Mouse (Mus musculus) intestine, embryonic 14.5 days (tissue): ENCODE measurements at regions not wholly inside any gene's neighbourhood (a gene's known extent, or its start where the extent isn't known, plus 50 kb on each side); places are given as distances from the start of the nearest gene placed in this dataset.
"Not testable (repeated sequence)": the region's sequence is repeated elsewhere in the genome, so short reads cannot be mapped to it uniquely, and the experiment has no call there.

Experiments
- ATAC-seq: fragments of 200-750 bp; cut with Nextera tagmentation; replicated peaks from 2 replicates; pipeline ENCODE4 v1.8.0; 2017; ENCODE audit warnings: low read depth, moderate number of reproducible peaks, moderate TSS enrichment, moderate library complexity; ENCODE audit not compliant: low FRiP score, low TSS enrichment
- DNase-seq: peaks from one replicate; pipeline ENCODE4 v3.0.0-alpha.2; 2018; ENCODE audit warnings: low spot score
- H3K27ac ChIP-seq: fragments of 300-500 bp; sonication (generic); 2 replicates; pipeline ENCODE4 v1.5.1; 2014; ENCODE audit warnings: low read depth, mild to moderate bottlenecking, control low read depth
- H3K27me3 ChIP-seq: fragments of 300-500 bp; sonication (generic); replicated peaks from 2 replicates; pipeline ENCODE4 v1.6.1; 2014; ENCODE audit warnings: low read length, control low read depth; ENCODE audit not compliant: control insufficient read depth, insufficient read depth
- H3K36me3 ChIP-seq: fragments of 300-500 bp; sonication (generic); 2 replicates; pipeline ENCODE4 v1.6.1; 2014; ENCODE audit warnings: low read length, control low read depth; ENCODE audit not compliant: control insufficient read depth, insufficient read depth
- H3K4me1 ChIP-seq: fragments of 300-500 bp; sonication (generic); replicated peaks from 2 replicates; pipeline ENCODE4 v1.6.1; 2014; ENCODE audit warnings: low read length, control low read depth, mixed read lengths; ENCODE audit not compliant: control insufficient read depth, insufficient read depth
- H3K4me2 ChIP-seq: fragments of 300-500 bp; sonication (generic); 2 replicates; pipeline ENCODE4 v1.6.1; 2014; ENCODE audit warnings: low read length
- H3K4me3 ChIP-seq: fragments of 300-500 bp; sonication (generic); 2 replicates; pipeline ENCODE4 v1.5.1; 2014; ENCODE audit warnings: low read depth, low read length, control low read depth, mixed read lengths
- H3K9ac ChIP-seq: fragments of 300-500 bp; sonication (generic); 2 replicates; pipeline ENCODE4 v1.6.1; 2014; ENCODE audit warnings: mild to moderate bottlenecking, low read length
- H3K9me3 ChIP-seq: fragments of 300-500 bp; sonication (generic); 2 replicates; pipeline ENCODE4 v1.6.1; 2016; ENCODE audit warnings: low read length, control low read depth; ENCODE audit not compliant: control insufficient read depth
- WGBS: fragments of 180-500 bp; shearing (Covaris S2); extraction: QIAGEN DNeasy Blood & Tissue Kit; methylation state at CpG from one replicate; pipeline ENCODE4 v1.1.7; 2014; 5-methylcytosine and 5-hydroxymethylcytosine counted together

DNA sequence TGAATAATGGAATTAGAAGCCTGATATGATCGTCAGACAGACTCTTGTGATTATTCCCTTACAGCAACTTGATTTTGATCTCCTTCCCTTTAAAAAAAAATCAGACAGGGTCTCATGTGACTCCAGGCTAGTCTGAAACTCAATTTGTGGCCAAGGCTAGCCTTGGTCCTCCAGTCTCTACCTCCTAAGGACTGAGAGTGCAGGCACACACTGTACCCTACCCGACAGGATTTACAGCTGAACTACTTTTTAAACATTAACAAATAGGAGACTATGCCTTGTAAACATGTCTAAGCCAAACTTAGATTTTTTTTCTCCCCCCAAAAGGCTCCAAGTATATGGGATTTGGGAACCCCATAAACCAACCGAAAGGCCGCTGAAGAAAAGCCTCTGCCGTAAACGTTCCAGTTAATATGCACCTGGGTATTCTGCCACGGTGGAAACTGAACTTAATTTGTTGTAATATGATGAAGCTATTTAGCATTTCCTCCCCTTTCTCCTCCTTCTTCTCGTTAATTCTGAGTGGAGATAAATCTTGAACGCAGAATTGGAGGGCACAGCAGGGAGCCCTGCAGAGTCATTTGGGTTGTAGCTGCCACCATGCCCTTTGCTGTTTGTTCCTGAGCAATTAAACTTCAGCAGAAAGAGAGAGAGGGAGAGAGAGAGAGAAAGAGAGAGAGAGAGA lies 170.0 kb upstream of the Kit start:
- Histone ChIP-seq H3K27ac (no peak overlapping the region), H3K36me3 (no peaks in the 10 kb centered on the region), H3K27me3 (no peaks in the 10 kb centered on the region), H3K4me3 (no peak overlapping the region), H3K9me3 (no peaks in the 10 kb centered on the region), H3K4me2 (no peak overlapping the region), H3K9ac (no peak overlapping the region), H3K4me1 (peaks cover 19% of the 10 kb centered on the region)
- ATAC-seq, result no peak
- WGBS, result 46% methylated on average over 9 of the region's 9 CpGs
- no peak for DNase-seq

DNA sequence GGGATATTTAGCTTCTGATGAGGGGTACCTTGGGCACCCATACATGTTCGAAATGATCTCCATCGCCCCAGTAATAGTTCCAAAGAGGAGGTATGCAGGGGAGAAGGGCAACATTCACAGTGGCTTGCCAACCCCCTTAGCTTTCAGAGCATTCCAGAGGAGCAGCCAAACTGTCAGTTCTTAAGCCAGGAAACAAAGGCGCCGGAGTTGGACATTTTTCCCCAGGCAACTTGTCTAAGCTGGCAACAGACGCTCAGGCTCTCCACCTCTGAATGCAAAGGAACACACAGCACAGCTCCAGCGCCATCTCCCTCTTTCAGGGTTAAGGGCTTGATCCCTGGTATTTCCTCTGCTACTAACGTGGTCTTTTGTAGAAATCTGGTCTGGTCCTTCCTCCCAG lies 169.2 kb upstream of the Kit start:
- H3K9me3 ChIP-seq, result no peaks in the 10 kb centered on the region
- no peak overlapping the region for H3K4me3 ChIP-seq
- WGBS, result 59% methylated on average over 7 of the region's 7 CpGs
- H3K27me3 ChIP-seq, result no peaks in the 10 kb centered on the region
- no peak overlapping the region for H3K9ac ChIP-seq
- H3K4me1 ChIP-seq, result peaks cover 19% of the 10 kb centered on the region
- H3K4me2 ChIP-seq, result no peak overlapping the region
- no peak for DNase-seq
- no peak for ATAC-seq
- H3K27ac ChIP-seq, result no peak overlapping the region
- H3K36me3 ChIP-seq, result no peaks in the 10 kb centered on the region

DNA sequence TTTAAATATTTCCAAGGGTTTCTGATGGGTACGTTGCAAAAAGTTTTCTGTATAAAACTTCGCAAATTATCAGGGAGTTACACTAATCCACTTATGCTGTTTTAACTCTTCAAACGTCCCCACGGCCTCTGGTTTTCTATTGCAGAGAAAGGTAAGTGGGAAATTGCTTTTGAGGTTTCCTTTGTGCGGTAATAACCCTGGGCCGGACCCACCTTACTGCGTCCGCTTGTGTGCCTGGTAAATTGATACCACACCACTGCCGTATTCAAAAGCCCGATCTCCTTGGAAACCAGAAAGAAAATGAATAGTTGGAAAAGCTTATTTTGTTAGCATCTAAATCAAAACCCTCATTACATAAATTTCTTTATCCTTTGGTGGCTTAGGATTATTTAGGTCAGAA lies 167.0 kb upstream of the Kit start:
- 90% methylated on average over 10 of the region's 10 CpGs for WGBS
- H3K27me3 ChIP-seq, result no peaks in the 10 kb centered on the region
- H3K4me2 ChIP-seq, result no peak overlapping the region
- ATAC-seq (no peak), DNase-seq (no peak)
- no peak overlapping the region for H3K4me3 ChIP-seq
- H3K9me3 ChIP-seq, result no peaks in the 10 kb centered on the region
- peaks cover 15% of the 10 kb centered on the region for H3K4me1 ChIP-seq
- H3K36me3 ChIP-seq, result no peaks in the 10 kb centered on the region
- H3K27ac ChIP-seq, result no peak overlapping the region
- no peak overlapping the region for H3K9ac ChIP-seq

DNA sequence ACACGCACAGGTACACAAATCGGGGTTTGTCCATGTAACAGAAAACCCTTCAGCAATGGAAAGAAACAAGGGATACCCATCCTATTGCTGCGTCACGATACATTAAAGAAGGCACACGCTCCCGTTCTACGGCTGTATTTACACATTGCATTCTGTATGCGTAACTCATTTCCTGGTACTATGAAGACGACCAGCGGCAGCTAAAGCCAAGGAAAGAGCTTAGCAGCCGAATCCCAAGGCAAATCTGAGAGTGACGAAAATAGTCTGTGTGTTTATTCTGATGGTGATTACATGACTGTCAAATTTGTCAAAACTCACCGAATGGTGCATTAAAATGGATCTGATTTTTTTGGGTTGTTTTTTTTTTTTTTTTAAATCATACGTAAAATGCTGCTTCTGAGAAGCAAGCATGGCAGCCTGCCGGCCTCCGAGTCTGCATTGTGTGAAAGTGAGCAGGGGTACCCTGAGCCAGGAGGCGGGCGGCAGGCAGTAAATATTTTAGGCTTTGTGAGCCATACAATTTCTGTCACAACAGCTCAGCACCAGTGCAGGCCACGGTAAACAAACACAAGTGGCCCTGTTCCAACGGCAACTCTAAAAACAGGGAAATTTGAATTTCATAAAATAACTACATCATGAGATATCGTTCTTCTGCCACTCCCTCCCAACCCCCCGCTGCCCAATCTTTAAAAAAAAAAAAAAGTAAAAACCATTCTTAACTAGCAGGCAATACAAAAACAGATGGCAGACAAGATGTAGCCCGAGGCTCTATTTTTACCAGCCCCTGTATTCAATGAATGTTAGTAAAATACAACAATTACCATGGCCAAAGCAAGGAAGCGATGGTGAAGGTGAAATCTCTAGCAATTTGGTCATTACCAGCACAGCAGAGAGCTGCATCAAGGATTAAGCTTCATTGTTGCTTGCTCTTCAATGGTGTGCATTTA lies 164.2 kb upstream of the Kit start:
- no peak for ATAC-seq
- Histone ChIP-seq H3K4me2 (no peak overlapping the region; the same call in 1 of the 2 replicates), H3K36me3 (no peaks in the 10 kb centered on the region), H3K9ac (no peak overlapping the region), H3K27ac (no peak overlapping the region), H3K9me3 (no peaks in the 10 kb centered on the region; the same call in 1 of the 2 replicates), H3K4me1 (peaks cover 2% of the 10 kb centered on the region; the same call in 1 of the 2 replicates), H3K4me3 (no peak overlapping the region), H3K27me3 (no peaks in the 10 kb centered on the region)
- 70% methylated on average over 24 of the region's 24 CpGs for WGBS
- DNase-seq, result no peak

DNA sequence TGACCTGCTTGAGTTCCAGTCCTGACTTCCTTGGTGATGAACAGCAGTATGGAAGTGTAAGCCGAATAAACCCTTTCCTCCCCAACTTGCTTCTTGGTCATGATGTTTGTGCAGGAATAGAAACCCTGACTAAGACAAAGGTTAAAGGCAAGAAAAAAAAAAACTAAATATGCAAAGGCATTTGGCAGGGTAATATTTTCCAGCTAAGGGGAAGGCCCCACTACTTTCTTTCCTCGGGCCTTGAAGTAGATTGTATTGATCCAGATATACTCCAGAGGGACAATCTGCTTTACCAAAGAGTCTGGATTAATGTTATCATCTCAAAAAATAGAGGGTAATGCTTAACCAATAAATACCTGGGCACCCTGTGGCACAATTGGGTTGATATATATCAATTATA lies 155.4 kb upstream of the Kit start:
- H3K4me1 ChIP-seq, H3K4me2 ChIP-seq, H3K9me3 ChIP-seq, ATAC-seq, H3K36me3 ChIP-seq, H3K27ac ChIP-seq, H3K9ac ChIP-seq, H3K27me3 ChIP-seq, H3K4me3 ChIP-seq, DNase-seq: not testable (repeated sequence)
- WGBS, result 83% methylated on average over 1 of the region's 2 CpGs

DNA sequence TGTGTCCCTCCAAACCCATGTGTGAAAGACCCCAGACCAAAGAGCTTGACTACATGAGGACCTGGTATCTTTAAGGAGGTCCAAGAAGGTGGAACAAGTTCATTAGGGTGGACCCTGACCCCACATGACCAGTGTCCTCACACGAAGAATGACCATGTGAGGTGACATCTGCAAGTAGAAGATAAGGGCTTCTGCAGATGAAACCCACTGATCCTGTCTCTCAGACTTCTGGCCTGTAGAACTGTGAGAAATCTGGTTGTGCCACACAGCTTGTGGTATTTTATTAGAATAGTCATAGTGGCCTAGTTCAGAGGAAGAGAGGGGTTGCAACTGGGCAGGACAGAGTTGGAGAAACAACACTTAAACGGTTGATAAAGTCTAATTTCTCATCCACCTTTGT lies 141.8 kb upstream of the Kit start:
- Histone ChIP-seq H3K27me3 (no peaks in the 10 kb centered on the region), H3K9me3 (no peaks in the 10 kb centered on the region), H3K4me1 (0 out of 2 replicates have a peak, but pooled peaks cover 3% of the 10 kb centered on the region), H3K27ac (no peak overlapping the region), H3K4me3 (no peak overlapping the region), H3K9ac (no peak overlapping the region), H3K4me2 (no peak overlapping the region), H3K36me3 (no peaks in the 10 kb centered on the region)
- WGBS, result 89% methylated on average over 2 of the region's 2 CpGs
- DNase-seq (no peak), ATAC-seq (no peak)

DNA sequence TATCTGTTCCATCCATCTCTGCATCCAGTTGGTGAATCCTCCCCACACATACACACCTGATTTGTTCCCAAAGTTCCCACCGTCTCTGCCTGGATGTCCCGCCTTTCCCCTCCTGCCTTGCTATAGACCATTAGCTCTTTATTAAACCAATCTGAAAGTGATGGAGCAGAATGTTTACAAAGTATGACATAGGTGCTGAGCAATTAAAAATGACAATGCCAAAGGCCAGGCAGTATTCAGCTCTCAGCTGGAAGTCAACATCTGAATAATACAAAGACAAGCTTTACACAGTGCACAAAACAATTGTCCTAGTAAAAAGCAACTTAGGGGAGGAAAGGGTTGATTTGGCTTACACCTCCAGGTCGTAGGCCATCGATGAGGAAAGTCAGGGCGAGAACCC lies 136.8 kb upstream of the Kit start:
- Histone ChIP-seq H3K9ac (no peak overlapping the region), H3K27me3 (no peaks in the 10 kb centered on the region), H3K36me3 (no peaks in the 10 kb centered on the region), H3K4me1 (no peaks in the 10 kb centered on the region), H3K4me2 (no peak overlapping the region), H3K27ac (no peak overlapping the region), H3K4me3 (no peak overlapping the region), H3K9me3 (no peaks in the 10 kb centered on the region)
- no peak for ATAC-seq
- DNase-seq, result no peak
- whole genome bisulfite sequencing, result 79% methylated on average over 5 of the region's 5 CpGs

DNA sequence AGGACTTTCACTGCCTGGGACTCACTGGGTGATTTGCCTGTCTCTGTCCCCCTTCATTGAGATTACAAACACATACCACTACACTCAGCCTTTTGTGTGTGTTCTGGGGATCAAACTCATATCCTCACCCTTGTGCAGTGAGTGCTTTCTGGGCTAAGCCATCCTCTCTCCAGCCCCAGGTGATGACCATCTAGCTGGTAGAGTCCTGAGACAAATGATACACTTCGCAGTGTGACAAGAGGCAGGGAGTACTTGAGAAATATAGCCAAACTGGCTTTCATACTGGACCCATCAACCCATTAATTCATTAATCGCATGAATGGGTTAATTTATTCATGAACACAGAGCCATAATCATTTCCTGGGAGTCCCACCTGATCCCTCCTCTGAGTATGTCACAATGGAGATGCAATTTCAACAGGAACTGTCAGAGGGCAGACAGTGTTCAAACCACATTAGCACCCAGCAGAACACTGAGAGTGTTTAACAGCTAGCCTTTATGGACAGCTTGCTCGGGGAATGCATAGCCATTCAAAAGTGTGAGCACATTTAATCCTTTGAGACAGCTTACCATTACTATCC lies 130.6 kb upstream of the Kit start:
- DNase-seq, result no peak
- Histone ChIP-seq H3K27me3 (no peaks in the 10 kb centered on the region), H3K9me3 (no peaks in the 10 kb centered on the region), H3K4me3 (no peak overlapping the region), H3K4me2 (no peak overlapping the region), H3K4me1 (no peaks in the 10 kb centered on the region), H3K36me3 (no peaks in the 10 kb centered on the region), H3K9ac (no peak overlapping the region), H3K27ac (no peak overlapping the region)
- ATAC-seq, result no peak
- 90% methylated on average over 3 of the region's 3 CpGs for WGBS
